Mouse (Mus musculus) embryo, embryonic 11 days (tissue): Measurements from ENCODE around the gene Chst8.
A peak's percentile ranks its signal among the peaks of the same experiment; 100 is the strongest.

ENCODE experiments used
- DNase-seq: peaks from one replicate; pipeline ENCODE4 v3.0.0-alpha.2; 2015

Chst8 gene

DNA sequence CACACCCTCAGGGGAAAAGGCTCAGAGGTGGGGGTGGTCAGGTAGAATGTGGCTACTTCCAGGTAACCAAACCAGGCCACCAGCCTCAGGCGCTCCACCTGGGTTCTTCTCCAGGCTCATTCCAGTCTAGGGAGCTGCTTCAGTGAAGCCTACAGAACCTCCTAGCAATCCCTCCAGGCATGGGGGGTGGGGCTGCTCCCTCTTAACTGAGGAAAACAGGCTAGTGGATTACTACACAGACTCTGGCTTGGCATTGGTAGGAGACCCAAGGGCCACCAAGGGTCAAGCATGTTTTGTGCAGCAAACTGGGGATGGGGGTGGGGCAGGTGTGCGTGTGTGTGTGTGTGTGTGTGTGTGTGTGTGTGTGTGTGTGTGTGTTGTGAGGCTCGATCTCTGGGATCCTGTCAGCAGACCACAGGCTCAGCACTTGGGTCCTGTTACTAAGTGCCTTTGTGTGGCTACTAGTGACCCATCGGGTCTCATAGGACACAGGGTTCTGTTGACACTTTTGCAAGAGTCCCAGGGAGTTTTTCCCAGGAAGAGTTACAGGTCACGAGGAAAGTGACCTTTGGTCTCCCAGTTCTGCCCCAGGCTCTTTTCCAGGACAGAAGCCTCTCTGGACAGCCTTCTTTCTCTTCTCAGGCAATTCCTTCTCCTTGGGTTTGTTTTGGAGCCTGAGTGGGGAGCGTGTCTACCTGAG is 153.0 kb downstream of the Chst8 start:
- DNase-seq, result no peak

DNA sequence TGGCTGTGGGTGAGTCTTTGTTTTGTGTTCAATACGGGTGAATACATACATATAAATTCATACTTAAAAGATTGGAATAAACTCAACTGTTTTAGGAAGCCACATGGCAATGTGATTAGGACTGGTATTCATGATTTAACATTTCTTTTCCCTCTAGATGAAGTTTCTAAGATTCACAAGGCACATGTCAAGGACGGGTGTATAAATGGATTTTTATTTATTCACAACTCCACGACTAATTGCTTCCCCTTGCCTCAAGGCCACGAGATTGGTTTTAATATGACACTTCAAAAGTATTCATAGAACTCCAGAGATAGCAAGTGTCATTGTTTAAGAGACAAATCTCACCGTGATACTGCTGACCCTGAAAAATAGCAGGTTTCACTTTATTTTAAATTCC is 155.9 kb downstream of the Chst8 start, which contains the start of gene Kctd15:
Gene Kctd15 (minus strand): TSS at position 101 of the 400 bp plus-strand sequence.
- DNase-seq, result no peak

DNA sequence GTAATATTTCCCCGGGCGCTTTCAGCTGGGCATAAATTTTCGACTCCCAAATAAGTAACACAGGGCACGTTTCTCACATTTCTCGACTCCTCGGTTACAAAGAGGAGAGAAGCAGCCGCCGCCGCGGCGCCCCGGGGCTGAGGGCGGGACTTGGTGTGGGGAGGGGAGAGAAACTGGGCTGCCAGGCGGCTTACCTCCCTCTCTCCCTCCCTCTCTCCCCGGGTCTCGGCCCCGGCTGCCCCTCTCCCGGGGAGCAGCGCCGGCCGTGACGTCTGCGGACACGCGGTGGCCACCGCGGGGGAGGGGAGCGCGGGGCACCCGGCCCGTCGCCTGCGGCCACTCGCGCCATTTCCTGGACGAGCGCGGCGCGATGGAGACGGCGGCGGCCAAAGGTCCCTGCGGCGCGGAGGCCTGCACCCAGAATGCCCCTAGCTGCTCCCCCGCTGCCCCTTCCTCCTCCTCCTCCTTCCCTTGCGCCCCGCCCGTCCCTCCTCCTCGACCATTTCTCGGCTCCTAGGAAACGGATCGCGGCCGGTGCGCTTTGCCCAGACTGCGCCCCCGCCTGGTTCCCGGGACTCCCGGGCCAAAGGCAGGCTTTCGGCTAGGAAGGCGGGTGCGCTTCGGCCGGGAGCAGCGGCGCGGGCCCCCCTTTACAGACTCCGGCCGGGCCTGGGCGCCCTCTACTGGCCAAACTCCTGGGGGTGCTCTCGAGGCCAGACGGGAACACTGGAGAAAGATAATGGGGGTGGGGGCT is 157.2 kb downstream of the Chst8 start:
- peak; percentile 97 for DNase-seq

DNA sequence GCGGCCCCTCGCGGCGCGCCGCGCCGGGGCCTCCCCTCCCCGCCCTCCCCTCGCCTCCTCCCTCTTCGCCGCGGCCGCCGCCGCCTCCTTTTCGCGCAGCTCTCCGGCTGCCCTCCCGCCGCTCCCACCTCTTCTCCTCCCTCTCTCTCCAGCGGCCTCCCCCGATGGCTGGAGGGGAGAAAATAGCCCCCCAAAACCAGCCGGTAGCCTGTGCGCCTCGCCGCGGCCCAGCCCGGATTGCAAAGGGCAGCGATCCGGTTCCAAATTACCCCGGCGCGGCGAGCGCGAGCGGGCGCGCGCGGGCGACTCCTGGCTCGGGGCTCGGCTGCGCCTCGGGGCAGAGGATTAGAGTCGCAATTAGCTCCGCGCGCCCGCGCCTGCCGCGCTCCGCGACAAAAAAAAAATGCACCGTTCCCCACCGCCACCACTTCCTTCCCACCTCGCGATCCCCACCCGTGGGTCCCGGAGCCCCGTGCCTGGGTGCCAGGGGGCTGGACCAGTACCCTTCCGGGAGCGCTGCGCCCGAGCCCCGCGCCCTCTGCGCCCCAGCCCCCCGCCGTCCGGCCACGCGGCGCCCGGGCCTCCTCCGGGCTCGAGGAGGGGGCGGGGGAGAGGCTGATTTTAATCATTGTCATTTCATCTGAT is 157.9 kb downstream of the Chst8 start:
- DNase-seq, result peak; percentile 86

DNA sequence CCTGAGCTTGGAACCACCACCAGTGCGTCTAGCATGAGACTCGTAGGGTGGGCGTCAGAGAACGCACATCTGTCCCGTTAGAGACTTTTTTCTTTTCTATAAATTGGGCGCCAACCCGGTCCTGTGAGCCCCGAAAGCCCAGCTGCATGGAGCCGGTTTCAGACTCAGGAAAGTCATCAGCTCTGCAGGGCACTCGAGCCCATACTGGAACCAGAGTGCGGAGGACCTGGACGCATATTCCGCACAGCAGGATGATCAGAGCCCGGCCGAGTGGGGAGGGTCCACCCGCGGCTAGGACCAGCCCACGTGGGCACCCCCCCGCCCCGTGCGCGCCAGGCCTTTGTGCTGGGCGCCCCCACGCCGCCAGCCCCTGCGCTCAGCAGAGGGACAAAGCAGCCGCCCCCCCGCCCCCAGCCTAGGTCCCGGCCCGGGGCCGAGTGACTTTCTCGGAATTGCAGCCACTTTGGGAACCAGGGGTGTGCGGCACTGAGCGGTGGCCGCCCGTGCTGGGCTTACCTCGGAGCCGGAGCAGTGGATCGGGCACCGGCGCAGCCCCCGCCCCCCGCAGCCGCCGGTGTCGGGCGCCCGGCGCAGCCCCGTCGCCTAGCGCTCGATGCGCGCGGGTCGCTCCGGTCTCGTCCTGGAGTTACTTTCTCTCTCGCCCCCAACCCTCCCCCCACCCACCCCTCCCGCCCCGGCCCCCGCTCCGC is 158.6 kb downstream of the Chst8 start:
- peak; percentile 79 for DNase-seq

DNA sequence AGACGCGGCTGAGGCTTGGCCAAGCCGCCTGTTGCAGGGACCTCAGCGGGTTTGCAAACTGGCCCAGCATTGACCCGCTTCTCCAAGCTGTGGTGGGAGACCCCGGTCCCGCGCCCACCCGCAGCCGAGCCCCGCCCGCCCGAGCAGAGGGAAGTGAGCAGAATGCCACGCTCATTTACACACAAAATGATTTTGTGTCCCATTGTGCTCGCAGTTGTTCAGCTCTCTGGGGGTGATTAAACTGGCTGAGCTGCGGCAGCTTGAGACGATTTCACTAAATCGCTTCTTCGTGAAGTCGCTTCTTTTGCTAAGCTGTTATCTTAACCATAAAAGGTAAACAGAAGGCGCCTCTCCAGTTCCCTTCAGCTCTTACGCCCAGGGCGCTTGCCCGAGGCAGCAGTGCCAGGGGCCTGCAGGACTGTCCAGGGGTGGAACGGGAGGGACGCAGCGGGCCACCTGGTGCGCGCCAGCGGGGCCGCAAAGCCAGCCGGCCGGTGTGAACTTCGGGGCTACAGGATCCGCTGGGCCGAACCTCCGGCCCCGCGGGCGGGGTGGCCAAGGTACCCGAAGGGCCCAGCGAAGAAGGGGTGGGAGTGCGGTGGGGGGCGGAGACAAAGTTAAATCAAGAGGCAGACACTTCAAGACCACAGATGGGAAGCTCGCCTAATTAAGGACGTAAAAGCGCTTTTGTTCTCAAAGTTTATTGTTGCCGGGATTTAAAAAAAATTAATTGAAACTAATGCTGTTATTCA is 159.6 kb downstream of the Chst8 start:
- peak; percentile 71 for DNase-seq

DNA sequence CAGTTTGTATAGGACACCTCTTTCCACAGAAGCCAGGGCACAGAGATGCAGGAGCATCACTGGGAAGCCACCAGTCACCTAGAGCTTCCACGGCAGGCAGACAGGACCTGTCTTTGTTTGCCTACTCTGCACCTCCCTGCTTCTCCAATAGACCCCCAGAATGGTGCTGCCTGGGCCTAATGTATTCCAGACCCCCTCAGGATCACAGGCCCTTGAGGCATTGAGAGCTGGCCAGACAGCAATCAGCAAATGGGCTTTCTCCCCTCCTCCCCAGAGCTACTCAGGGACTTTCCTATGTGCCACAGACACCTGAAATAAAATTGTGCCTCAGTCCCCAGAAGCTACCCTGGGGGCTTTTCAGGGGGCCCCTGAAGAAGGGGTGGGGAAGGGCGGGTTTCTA is 161.1 kb downstream of the Chst8 start:
- DNase-seq, result peak; percentile 34

- no peak for DNase-seq
These were observed 165.5 kb downstream of the Chst8 start for GRCm38 (mm10) chr7:34647052-34647451.

GRCm38 (mm10) chr7:34646144-34646795 is 166.2 kb downstream of the Chst8 start:
- no peak for DNase-seq

GRCm38 (mm10) chr7:34645623-34646022 is 166.9 kb downstream of the Chst8 start:
- DNase-seq, result no peak

DNA sequence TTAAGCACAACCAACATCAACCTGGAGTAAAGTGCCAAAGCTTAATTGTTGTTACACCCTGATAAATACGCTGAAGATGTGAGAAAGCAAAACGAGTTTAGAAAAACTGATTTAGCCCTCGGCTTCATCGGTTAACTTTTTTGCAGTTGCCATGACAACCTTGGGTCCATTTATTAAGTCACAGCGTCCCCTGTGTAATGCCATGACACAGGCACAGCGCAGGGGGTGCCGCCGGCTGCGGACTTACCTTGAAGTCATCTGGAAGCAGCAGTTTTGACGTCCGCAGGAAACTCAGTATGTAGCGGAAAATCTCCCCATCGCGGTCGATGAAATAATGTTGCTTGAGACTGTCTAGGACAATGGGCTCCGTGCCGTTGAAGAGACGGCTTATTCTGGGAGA is 167.9 kb downstream of the Chst8 start:
- DNase-seq, result no peak

GRCm38 (mm10) chr7:34643329-34643728 is 169.2 kb downstream of the Chst8 start:
- DNase-seq, result no peak

GRCm38 (mm10) chr7:34641968-34642367 is 170.5 kb downstream of the Chst8 start:
- DNase-seq, result no peak

GRCm38 (mm10) chr7:34639798-34640197 is 172.7 kb downstream of the Chst8 start:
- no peak for DNase-seq

DNA sequence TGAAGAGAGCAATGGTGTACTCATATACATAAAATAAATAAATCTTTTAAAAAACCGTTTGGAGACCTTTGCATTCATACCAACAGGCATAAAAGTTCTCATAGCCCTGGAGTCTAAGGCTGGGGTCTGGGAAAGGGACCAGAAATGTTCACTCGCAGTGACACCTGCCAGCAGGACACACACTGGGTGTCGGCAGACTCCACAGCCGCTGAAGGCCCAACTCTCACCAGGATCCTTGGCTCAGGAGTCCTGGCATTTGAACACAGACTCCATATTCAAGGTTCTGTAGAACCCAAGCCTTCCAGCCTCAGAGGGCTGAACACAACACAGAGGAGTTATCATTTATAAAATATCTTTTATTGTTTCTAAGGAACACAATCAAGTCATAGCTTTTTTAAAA is 175.8 kb downstream of the Chst8 start:
- no peak for DNase-seq

DNA sequence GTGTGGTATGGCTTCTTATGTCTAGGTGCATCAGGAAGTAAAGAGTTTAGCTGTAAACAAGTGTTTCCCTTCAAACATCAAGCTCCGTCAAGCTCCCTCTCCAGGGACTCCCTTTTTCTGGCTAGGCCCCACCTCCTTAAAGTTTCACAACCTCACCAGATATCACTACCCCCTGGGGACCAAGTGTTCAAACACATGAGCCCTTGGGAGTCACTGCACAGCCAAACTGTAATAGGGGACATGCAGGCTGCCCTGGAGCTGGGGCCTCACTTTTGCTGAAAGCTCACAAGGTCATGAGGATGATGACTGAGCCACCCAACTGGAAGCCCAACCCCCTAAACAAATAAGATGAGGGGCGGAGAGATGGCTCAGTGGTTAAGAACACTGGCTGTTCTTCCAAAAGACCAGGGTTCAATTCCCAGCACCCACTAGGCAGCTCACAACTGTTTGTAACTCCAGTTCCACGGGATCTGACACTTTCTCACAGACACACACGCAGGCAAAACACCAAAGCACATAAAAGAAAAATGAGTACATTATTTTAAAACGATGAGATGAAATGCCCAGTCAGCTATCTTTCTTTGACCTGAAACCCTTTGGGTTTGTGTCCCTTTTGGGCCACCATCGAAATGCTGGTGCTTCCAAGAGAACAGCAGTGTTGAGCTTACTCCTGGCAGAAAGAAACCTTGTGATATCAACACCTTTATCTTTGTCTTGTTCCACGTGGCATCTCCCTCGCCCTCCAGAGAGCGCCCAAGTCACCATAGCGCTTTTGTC is 179.4 kb downstream of the Chst8 start:
- DNase-seq, result no peak

DNA sequence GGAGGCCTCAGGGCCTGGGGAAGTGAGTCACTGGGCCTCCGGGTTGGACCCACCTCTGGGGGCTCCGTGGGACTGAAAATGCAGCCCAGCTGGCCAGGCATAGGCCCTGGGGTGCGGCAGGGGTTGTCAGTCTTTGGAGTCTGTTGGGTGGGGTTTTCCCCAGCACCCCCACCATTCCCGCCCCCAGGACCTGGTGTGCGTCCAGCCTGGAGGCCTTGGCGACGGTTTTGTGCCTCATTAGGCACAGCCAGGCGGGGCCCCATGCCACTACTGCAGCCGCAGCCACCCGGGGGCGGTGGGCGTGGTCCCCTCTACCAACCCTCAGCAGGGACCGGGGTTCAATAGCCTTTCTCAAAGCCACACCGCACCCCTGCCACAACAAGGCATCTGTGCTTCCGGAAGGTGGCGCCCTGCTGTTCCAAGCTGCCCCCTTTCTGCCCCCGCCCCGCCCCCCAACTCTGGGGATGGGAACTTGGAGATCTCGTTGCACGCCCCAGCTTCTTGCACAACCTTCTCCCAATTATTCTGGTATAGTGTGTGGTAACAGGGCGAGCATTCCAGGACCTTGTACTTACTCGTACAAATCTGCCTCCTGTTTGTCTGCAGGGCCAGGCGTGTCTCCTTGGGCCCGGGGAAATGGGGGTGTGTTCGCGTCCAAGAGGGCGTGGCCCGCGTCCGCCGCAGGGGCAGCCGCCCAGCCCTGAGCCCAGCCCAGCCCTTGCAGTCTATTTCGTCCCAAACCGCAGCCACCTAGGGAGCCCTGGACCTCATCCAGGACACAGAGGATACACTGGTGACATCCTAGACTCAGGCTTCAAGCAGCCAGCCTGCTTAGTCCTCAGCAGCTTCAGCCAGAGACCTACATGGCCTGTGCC is 182.1 kb downstream of the Chst8 start:
- peak; percentile 78 for DNase-seq

DNA sequence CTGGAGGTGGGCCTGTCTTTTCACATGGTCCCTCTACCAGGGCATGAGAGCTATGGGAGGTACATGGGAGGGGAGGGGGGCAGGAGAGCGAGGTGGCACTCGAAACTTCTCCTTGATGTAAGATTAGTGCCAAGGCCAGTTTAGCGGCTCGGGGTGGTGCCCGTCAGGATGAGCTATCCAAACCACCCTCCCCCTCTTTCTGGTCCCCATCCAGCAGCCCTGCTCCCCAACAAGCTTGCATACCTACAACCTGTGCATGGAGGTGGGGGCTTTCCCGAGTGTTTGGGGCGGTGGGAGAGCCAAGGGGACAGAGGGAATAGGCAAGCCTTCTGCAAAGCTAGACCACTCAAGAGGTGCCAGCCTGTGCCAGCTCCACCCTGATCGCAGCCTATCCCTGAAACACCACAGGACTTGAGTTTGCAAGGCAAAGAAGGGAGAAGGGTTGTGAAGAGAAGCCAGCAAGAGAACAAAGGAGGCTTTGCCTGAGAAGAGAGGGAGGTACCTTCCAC is 182.8 kb downstream of the Chst8 start:
- no peak for DNase-seq
